Mouse (Mus musculus): ENCODE results near the gene Ptpn11. TPM values are rescaled to one million over a fixed set of nuclear protein-coding genes. Genes with fewer than 3 reads are reported as not detected.
"Not testable (repeated sequence)": the region's sequence is repeated elsewhere in the genome, so short reads cannot be mapped to it uniquely, and the experiment has no call there.

The Ptpn11 gene
- polyA plus RNA-seq, 1 experiment from 2014 or later, result 22.9 TPM

- ATAC-seq (ENCODE audit: insufficient number of reproducible peaks, low FRiP score), result no peak
- Histone ChIP-seq H3K27me3 (replicated peaks) (no peaks in the 10 kb centered on the region), H3K36me3 (no peaks in the 10 kb centered on the region), H3K9ac (no peak overlapping the region), H3K9me3 (replicated peaks) (no peaks in the 10 kb centered on the region), H3K4me1 (replicated peaks) (peaks cover 40% of the 10 kb centered on the region), H3K4me3 (no peak overlapping the region), H3K4me2 (no peak overlapping the region), H3K27ac (ENCODE audit: poor library complexity, severe bottlenecking) (no peak overlapping the region)
- 67% methylated on average over 2 of the region's 2 CpGs for WGBS
These were observed 34.7 kb upstream of the Ptpn11 start for GRCm38 (mm10) chr5:121225854-121226253.

GRCm38 (mm10) chr5:121224856-121225255 is 33.7 kb upstream of the Ptpn11 start:
- H3K9me3 ChIP-seq (replicated peaks), result no peaks in the 10 kb centered on the region
- H3K4me1 ChIP-seq (replicated peaks), result peaks cover 35% of the 10 kb centered on the region
- H3K27ac ChIP-seq (ENCODE audit: poor library complexity, severe bottlenecking), result no peak overlapping the region
- H3K27me3 ChIP-seq (replicated peaks), result no peaks in the 10 kb centered on the region
- H3K4me2 ChIP-seq, result no peak overlapping the region
- WGBS, result 85% methylated on average over 3 of the region's 3 CpGs
- ATAC-seq (ENCODE audit: insufficient number of reproducible peaks, low FRiP score), result no peak
- no peaks in the 10 kb centered on the region for H3K36me3 ChIP-seq
- no peak overlapping the region for H3K4me3 ChIP-seq
- H3K9ac ChIP-seq, result no peak overlapping the region

GRCm38 (mm10) chr5:121224020-121224419 is 32.8 kb upstream of the Ptpn11 start:
- not testable (repeated sequence) for H3K9ac ChIP-seq; ATAC-seq (ENCODE audit: insufficient number of reproducible peaks, low FRiP score); H3K4me2 ChIP-seq; H3K9me3 ChIP-seq (replicated peaks); H3K36me3 ChIP-seq; H3K4me3 ChIP-seq; H3K27ac ChIP-seq (ENCODE audit: poor library complexity, severe bottlenecking); H3K27me3 ChIP-seq (replicated peaks)
- peaks cover 35% of the 10 kb centered on the region for H3K4me1 ChIP-seq (replicated peaks)
- 93% methylated on average over 4 of the region's 4 CpGs for WGBS

GRCm38 (mm10) chr5:121221328-121221850 is 30.2 kb upstream of the Ptpn11 start:
- H3K27me3 ChIP-seq (replicated peaks), result no peaks in the 10 kb centered on the region
- no peaks in the 10 kb centered on the region for H3K36me3 ChIP-seq
- no peaks in the 10 kb centered on the region for H3K9me3 ChIP-seq (replicated peaks)
- 0 out of 2 replicates have a peak overlapping the region, but pooled peaks have one; percentile 72 for H3K27ac ChIP-seq (ENCODE audit: poor library complexity, severe bottlenecking)
- peak overlapping the region; percentile 93 for H3K4me3 ChIP-seq
- H3K4me2 ChIP-seq, result peak overlapping the region; percentile 98
- 21% methylated on average over 23 of the region's 23 CpGs for WGBS
- peak overlapping the region; percentile 95 for H3K9ac ChIP-seq
- peaks cover 28% of the 10 kb centered on the region for H3K4me1 ChIP-seq (replicated peaks)
- no peak for ATAC-seq (ENCODE audit: insufficient number of reproducible peaks, low FRiP score)

GRCm38 (mm10) chr5:121220732-121221301 is 29.6 kb upstream of the Ptpn11 start:
- ATAC-seq (ENCODE audit: insufficient number of reproducible peaks, low FRiP score), result peak; percentile 49
- Histone ChIP-seq H3K36me3 (no peaks in the 10 kb centered on the region), H3K9ac (peak overlapping the region; percentile 95), H3K9me3 (replicated peaks) (no peaks in the 10 kb centered on the region), H3K4me3 (peak overlapping the region; percentile 93), H3K27ac (ENCODE audit: poor library complexity, severe bottlenecking) (peak overlapping the region; percentile 72), H3K4me1 (replicated peaks) (peaks cover 22% of the 10 kb centered on the region), H3K27me3 (replicated peaks) (no peaks in the 10 kb centered on the region), H3K4me2 (peak overlapping the region; percentile 98)
- 0% methylated on average over 24 of the region's 38 CpGs for WGBS

GRCm38 (mm10) chr5:121219980-121220731 is 29.0 kb upstream of the Ptpn11 start, which contains the start of gene Hectd4:
Gene Hectd4 (plus strand): TSS chr5:121220219.
- WGBS, result 1% methylated on average over 82 of the region's 90 CpGs
- peaks cover 16% of the 10 kb centered on the region for H3K4me1 ChIP-seq (replicated peaks)
- H3K4me2 ChIP-seq, result peak within 1 kb of the TSS; percentile 98
- peak; percentile 92 for ATAC-seq (ENCODE audit: insufficient number of reproducible peaks, low FRiP score)
- H3K4me3 ChIP-seq, result peak within 1 kb of the TSS; percentile 93
- no peaks in the 10 kb centered on the region for H3K27me3 ChIP-seq (replicated peaks)
- H3K9me3 ChIP-seq (replicated peaks), result no peaks in the 10 kb centered on the region
- H3K9ac ChIP-seq, result peak within 1 kb of the TSS; percentile 95
- peak within 1 kb of the TSS; percentile 72 for H3K27ac ChIP-seq (ENCODE audit: poor library complexity, severe bottlenecking)
- no peaks in the 10 kb centered on the region for H3K36me3 ChIP-seq

- Histone ChIP-seq H3K27ac (ENCODE audit: poor library complexity, severe bottlenecking) (no peak overlapping the region), H3K4me3 (no peak overlapping the region), H3K4me2 (no peak overlapping the region), H3K9me3 (replicated peaks) (no peaks in the 10 kb centered on the region), H3K4me1 (replicated peaks) (peaks cover 11% of the 10 kb centered on the region), H3K27me3 (replicated peaks) (no peaks in the 10 kb centered on the region), H3K9ac (no peak overlapping the region), H3K36me3 (no peaks in the 10 kb centered on the region)
- WGBS, result 95% methylated on average over 1 of the region's 1 CpGs
- no peak for ATAC-seq (ENCODE audit: insufficient number of reproducible peaks, low FRiP score)
These were observed 28.0 kb upstream of the Ptpn11 start for GRCm38 (mm10) chr5:121219190-121219589.

GRCm38 (mm10) chr5:121217313-121217634 is 26.1 kb upstream of the Ptpn11 start:
- Histone ChIP-seq H3K4me1 (replicated peaks) (peaks cover 11% of the 10 kb centered on the region), H3K27ac (ENCODE audit: poor library complexity, severe bottlenecking) (no peak overlapping the region), H3K9ac (no peak overlapping the region), H3K4me3 (no peak overlapping the region), H3K36me3 (peaks cover 7% of the 10 kb centered on the region), H3K27me3 (replicated peaks) (no peaks in the 10 kb centered on the region), H3K9me3 (replicated peaks) (no peaks in the 10 kb centered on the region), H3K4me2 (no peak overlapping the region)
- no peak for ATAC-seq (ENCODE audit: insufficient number of reproducible peaks, low FRiP score)
- 76% methylated on average over 2 of the region's 2 CpGs for WGBS

GRCm38 (mm10) chr5:121216584-121217312 is 25.6 kb upstream of the Ptpn11 start:
- not testable (repeated sequence) for H3K4me2 ChIP-seq; H3K27me3 ChIP-seq (replicated peaks); H3K9ac ChIP-seq; H3K9me3 ChIP-seq (replicated peaks); ATAC-seq (ENCODE audit: insufficient number of reproducible peaks, low FRiP score); H3K27ac ChIP-seq (ENCODE audit: poor library complexity, severe bottlenecking); H3K4me3 ChIP-seq
- Histone ChIP-seq H3K4me1 (replicated peaks) (peaks cover 10% of the 10 kb centered on the region), H3K36me3 (peaks cover 13% of the 10 kb centered on the region)
- WGBS, result 85% methylated on average over 9 of the region's 9 CpGs

- no peak overlapping the region for H3K4me2 ChIP-seq
- H3K9me3 ChIP-seq (replicated peaks), result no peaks in the 10 kb centered on the region
- peak; percentile 23 for ATAC-seq (ENCODE audit: insufficient number of reproducible peaks, low FRiP score)
- no peak overlapping the region; the same call in 1 of the 2 replicates for H3K9ac ChIP-seq
- peaks cover 4% of the 10 kb centered on the region for H3K4me1 ChIP-seq (replicated peaks)
- 40% methylated on average over 12 of the region's 12 CpGs for WGBS
- H3K4me3 ChIP-seq, result no peak overlapping the region
- H3K36me3 ChIP-seq, result peaks cover 19% of the 10 kb centered on the region
- H3K27ac ChIP-seq (ENCODE audit: poor library complexity, severe bottlenecking), result no peak overlapping the region
- no peaks in the 10 kb centered on the region for H3K27me3 ChIP-seq (replicated peaks)
These were observed 24.9 kb upstream of the Ptpn11 start for GRCm38 (mm10) chr5:121216126-121216446.

Measured in heart, embryonic 12.5 days (tissue).